Mouse (Mus musculus) MEL (cell line): ENCODE measurements around the gene Runx1.

Source experiments
- CTCF ChIP-seq, 3 experiments: IDR thresholded peaks in 2 of 3; conservative IDR thresholded peaks in 1 of 3; 2 replicates each; pipeline ENCODE4 v1.5.1; 2011 to 2012; ENCODE audit warnings: low read length in 3 of 3, low read depth in 2 of 3, mild to moderate bottlenecking in 2 of 3, improper control_type of control experiment in 1 of 3, inconsistent platforms in 1 of 3, mixed read lengths in 1 of 3, moderate library complexity in 1 of 3; ENCODE audit not compliant: control insufficient read depth in 1 of 3, insufficient read depth in 1 of 3, poor library complexity in 1 of 3, severe bottlenecking in 1 of 3
- EP300 ChIP-seq, 2 experiments: IDR thresholded peaks; 2 replicates each; pipeline ENCODE4 v1.6.1; 2011; ENCODE audit warnings: improper control_type of control experiment in 2 of 2, low read length in 2 of 2, low read depth in 1 of 2, mild to moderate bottlenecking in 1 of 2
- GABPA ChIP-seq: IDR thresholded peaks from 2 replicates; pipeline ENCODE4 v1.6.1; 2012; ENCODE audit warnings: low read depth, mild to moderate bottlenecking, inconsistent platforms, low read length, improper control_type of control experiment, moderate library complexity
- MAZ ChIP-seq: IDR thresholded peaks from 2 replicates; pipeline ENCODE4 v1.6.1; 2012; ENCODE audit warnings: low read depth, mild to moderate bottlenecking, inconsistent platforms, low read length, improper control_type of control experiment
- NRF1 ChIP-seq: IDR thresholded peaks from 2 replicates; pipeline ENCODE4 v1.6.1; 2014; ENCODE audit warnings: low read depth, mild to moderate bottlenecking, inconsistent platforms, low read length, improper control_type of control experiment, moderate library complexity; ENCODE audit not compliant: poor library complexity, insufficient read depth, severe bottlenecking
- TAL1 ChIP-seq: IDR thresholded peaks from 2 replicates; pipeline ENCODE4 v1.6.1; 2012; ENCODE audit warnings: mild to moderate bottlenecking, inconsistent platforms, low read length, moderate library complexity, mixed read lengths
- TCF12 ChIP-seq: IDR thresholded peaks from 2 replicates; pipeline ENCODE4 v1.6.1; 2014; ENCODE audit warnings: low read depth, mild to moderate bottlenecking, inconsistent platforms, low read length, improper control_type of control experiment, moderate library complexity

DNA sequence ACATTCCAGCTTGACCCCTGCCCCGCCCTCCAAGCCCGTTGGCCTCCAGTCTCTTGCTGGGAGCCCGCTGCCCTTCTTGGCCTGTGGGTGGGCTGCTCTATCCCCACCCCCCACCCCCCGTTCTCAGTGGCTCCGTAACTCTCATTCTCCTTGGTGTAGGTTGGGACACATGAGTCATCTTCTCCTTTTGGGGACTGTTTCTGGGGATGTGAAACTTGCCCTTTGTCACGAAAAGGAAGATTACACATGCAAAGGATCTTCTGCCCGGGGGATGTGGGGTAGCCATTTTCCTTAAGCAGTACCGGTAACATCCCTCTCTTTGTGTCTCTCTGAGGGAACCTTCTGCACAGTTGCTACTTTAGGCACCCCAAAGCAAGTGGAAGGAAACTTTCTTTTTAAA, 150.3 kb downstream of the Runx1 start:
- TF ChIP-seq CTCF (IDR thresholded peaks at IDR 0.05 in 2 of 3, conservative IDR thresholded peaks at IDR 0.05 in 1 of 3; ENCODE audit: control insufficient read depth in 1 of 3, insufficient read depth in 1 of 3, low read depth in 2 of 3, low read length in 3 of 3, poor library complexity in 1 of 3, severe bottlenecking in 1 of 3) (no peak), EP300 (IDR thresholded peaks at IDR 0.05; ENCODE audit: low read depth in 1 of 2, low read length in 2 of 2) (no peak), MAZ (no peak), TCF12 (no peak), GABPA (no peak), TAL1 (no peak), NRF1 (no peak)
